Mouse (Mus musculus) embryonic facial prominence, embryonic 10.5 days (tissue): ENCODE measurements at regions not wholly inside any gene's neighbourhood (a gene's known extent, or its start where the extent isn't known, plus 50 kb on each side); places are given as distances from the start of the nearest gene placed in this dataset. TPM values are rescaled to one million over a fixed set of nuclear protein-coding genes. Genes with fewer than 3 reads are reported as not detected.

Experiments used
- microRNA counts: library from miRNA; unstranded; fragments of <30 nt; microRNA quantifications from one replicate; lab custom pipeline; 2017
- microRNA-seq: library from miRNA; unstranded; fragments of <30 nt; microRNA quantifications from one replicate; pipeline ENCODE4, GENCODE M21; 2017

MicroRNA genes in the stretch of these regions (microRNA counts, 519-probe panel; counts per million panel counts)
- 188 counts per million, percentile 57 among the panel's probes with 10 or more counts for microRNA mmu-miR-466j (lab: Ali Mortazavi, UCI)

Small RNA genes in the stretch of these regions (microRNA-seq; reads per million reads assigned to microRNA genes)
- gene Mir466j = not detected
- not detected for gene Mir6408
